Mouse (Mus musculus): ENCODE results near the gene Kif2c. TPM values are rescaled to one million over a fixed set of nuclear protein-coding genes. Genes with fewer than 3 reads are reported as not detected.

Gene Kif2c
- total and polyA plus RNA-seq, 3 experiments, result 8.6 to 62.8 (median 52.0) TPM

GRCm38 (mm10) chr4:117159666-117160065, 22.8 kb downstream of the Kif2c start:
- Histone ChIP-seq H3K27me3 (ENCODE audit: insufficient read depth, low read length) (no peaks in the 10 kb centered on the region), H3K4me3 (ENCODE audit: low read depth, low read length) (no peak overlapping the region), H3K9me3 (replicated peaks) (no peaks in the 10 kb centered on the region), H3K4me1 (ENCODE audit: insufficient read depth, low read depth, low read length) (peaks cover 4% of the 10 kb centered on the region; the same call in 1 of the 2 replicates), H3K36me3 (replicated peaks) (peaks cover 71% of the 10 kb centered on the region)
- DNase-seq (ENCODE audit: low spot score) (no peak), ATAC-seq (ENCODE audit: extremely low read depth, insufficient number of reproducible peaks, low FRiP score, poor library complexity, severe bottlenecking) (no peak)
- TF ChIP-seq GATA2 (IDR thresholded peaks at IDR 0.05; ENCODE audit: borderline replicate concordance, low read depth, low read length), result no peak
- TF ChIP-seq GATA1 (IDR thresholded peaks at IDR 0.05; ENCODE audit: borderline replicate concordance, low read length), result no peak
- no peak for TF ChIP-seq POLR2AphosphoS5 (IDR thresholded peaks at IDR 0.05; ENCODE audit: insufficient replicate concordance, low read depth, low read length)
- TF ChIP-seq TAL1 (conservative IDR thresholded peaks at IDR 0.05; ENCODE audit: low read depth, low read length), result no peak

- peak overlapping the region; percentile 98; the same call in 1 of the 2 replicates for H3K4me3 ChIP-seq (ENCODE audit: low read depth, low read length)
- H3K9me3 ChIP-seq (replicated peaks), result no peaks in the 10 kb centered on the region
- TF ChIP-seq GATA1 (IDR thresholded peaks at IDR 0.05; ENCODE audit: borderline replicate concordance, low read length) (no peak), TAL1 (conservative IDR thresholded peaks at IDR 0.05; ENCODE audit: low read depth, low read length) (no peak), POLR2AphosphoS5 (IDR thresholded peaks at IDR 0.05; ENCODE audit: insufficient replicate concordance, low read depth, low read length) (no peak), GATA2 (IDR thresholded peaks at IDR 0.05; ENCODE audit: borderline replicate concordance, low read depth, low read length) (no peak)
- no peak for ATAC-seq (ENCODE audit: extremely low read depth, insufficient number of reproducible peaks, low FRiP score, poor library complexity, severe bottlenecking)
- peaks cover 29% of the 10 kb centered on the region for H3K4me1 ChIP-seq (ENCODE audit: insufficient read depth, low read depth, low read length)
- no peaks in the 10 kb centered on the region for H3K27me3 ChIP-seq (ENCODE audit: insufficient read depth, low read length)
- no peak for DNase-seq (ENCODE audit: low spot score)
- H3K36me3 ChIP-seq (replicated peaks), result peaks cover 72% of the 10 kb centered on the region
Observed at GRCm38 (mm10) chr4:117156372-117156771, 26.1 kb downstream of the Kif2c start.

- TF ChIP-seq GATA2 (IDR thresholded peaks at IDR 0.05; ENCODE audit: borderline replicate concordance, low read depth, low read length) (no peak), CTCF (IDR thresholded peaks at IDR 0.05; ENCODE audit: low read depth, low read length) (no peak), POLR2AphosphoS5 (IDR thresholded peaks at IDR 0.05; ENCODE audit: insufficient replicate concordance, low read depth, low read length) (no peak; the same call in 1 of the 2 replicates), GATA1 (IDR thresholded peaks at IDR 0.05; ENCODE audit: borderline replicate concordance, low read length) (no peak), TAL1 (conservative IDR thresholded peaks at IDR 0.05; ENCODE audit: low read depth, low read length) (no peak)
- ATAC-seq (ENCODE audit: extremely low read depth, insufficient number of reproducible peaks, low FRiP score, poor library complexity, severe bottlenecking) (peak; percentile 78), DNase-seq (ENCODE audit: low spot score) (peak; percentile 91)
- peak within 1 kb of the TSS; percentile 98 for H3K4me3 ChIP-seq (ENCODE audit: low read depth, low read length)
- H3K4me1 ChIP-seq (ENCODE audit: insufficient read depth, low read depth, low read length), result peaks cover 33% of the 10 kb centered on the region
- no peaks in the 10 kb centered on the region for H3K9me3 ChIP-seq (replicated peaks)
- peaks cover 72% of the 10 kb centered on the region for H3K36me3 ChIP-seq (replicated peaks)
- no peaks in the 10 kb centered on the region for H3K27me3 ChIP-seq (ENCODE audit: insufficient read depth, low read length)
Observed at GRCm38 (mm10) chr4:117155792-117156355, 26.6 kb downstream of the Kif2c start, which contains the start of gene Rps8. Rps8 (minus strand) TSS chr4:117156243.

- Histone ChIP-seq H3K9me3 (replicated peaks) (no peaks in the 10 kb centered on the region), H3K4me3 (ENCODE audit: low read depth, low read length) (peak overlapping the region; percentile 98), H3K27me3 (ENCODE audit: insufficient read depth, low read length) (no peaks in the 10 kb centered on the region), H3K4me1 (ENCODE audit: insufficient read depth, low read depth, low read length) (peaks cover 39% of the 10 kb centered on the region), H3K36me3 (replicated peaks) (peaks cover 73% of the 10 kb centered on the region)
- DNase-seq (ENCODE audit: low spot score) (no peak), ATAC-seq (ENCODE audit: extremely low read depth, insufficient number of reproducible peaks, low FRiP score, poor library complexity, severe bottlenecking) (no peak; the same call in 1 of the 2 replicates)
- TF ChIP-seq TAL1 (conservative IDR thresholded peaks at IDR 0.05; ENCODE audit: low read depth, low read length) (no peak), POLR2AphosphoS5 (IDR thresholded peaks at IDR 0.05; ENCODE audit: insufficient replicate concordance, low read depth, low read length) (no peak; the same call in 1 of the 2 replicates), GATA1 (IDR thresholded peaks at IDR 0.05; ENCODE audit: borderline replicate concordance, low read length) (no peak), GATA2 (IDR thresholded peaks at IDR 0.05; ENCODE audit: borderline replicate concordance, low read depth, low read length) (no peak), CTCF (IDR thresholded peaks at IDR 0.05; ENCODE audit: low read depth, low read length) (no peak)
Observed at GRCm38 (mm10) chr4:117155020-117155791, 27.2 kb downstream of the Kif2c start.

- Histone ChIP-seq H3K36me3 (replicated peaks) (peaks cover 78% of the 10 kb centered on the region), H3K9me3 (replicated peaks) (no peaks in the 10 kb centered on the region), H3K4me1 (ENCODE audit: insufficient read depth, low read depth, low read length) (peaks cover 43% of the 10 kb centered on the region), H3K27me3 (ENCODE audit: insufficient read depth, low read length) (no peaks in the 10 kb centered on the region), H3K4me3 (ENCODE audit: low read depth, low read length) (peak overlapping the region; percentile 98)
- DNase-seq (ENCODE audit: low spot score) (no peak), ATAC-seq (ENCODE audit: extremely low read depth, insufficient number of reproducible peaks, low FRiP score, poor library complexity, severe bottlenecking) (no peak)
- no peak for TF ChIP-seq GATA2 (IDR thresholded peaks at IDR 0.05; ENCODE audit: borderline replicate concordance, low read depth, low read length)
- 0 out of 2 replicates have a peak, but pooled peaks have one; percentile 13 for TF ChIP-seq POLR2AphosphoS5 (IDR thresholded peaks at IDR 0.05; ENCODE audit: insufficient replicate concordance, low read depth, low read length)
Observed at GRCm38 (mm10) chr4:117152714-117153113, 29.7 kb downstream of the Kif2c start.

- Histone ChIP-seq H3K27me3 (ENCODE audit: insufficient read depth, low read length) (no peaks in the 10 kb centered on the region), H3K4me3 (ENCODE audit: low read depth, low read length) (peak overlapping the region; percentile 6; the same call in 1 of the 2 replicates), H3K9me3 (replicated peaks) (no peaks in the 10 kb centered on the region), H3K4me1 (ENCODE audit: insufficient read depth, low read depth, low read length) (peaks cover 39% of the 10 kb centered on the region), H3K36me3 (replicated peaks) (peaks cover 80% of the 10 kb centered on the region)
- DNase-seq (ENCODE audit: low spot score) (no peak), ATAC-seq (ENCODE audit: extremely low read depth, insufficient number of reproducible peaks, low FRiP score, poor library complexity, severe bottlenecking) (no peak)
- TF ChIP-seq POLR2AphosphoS5 (IDR thresholded peaks at IDR 0.05; ENCODE audit: insufficient replicate concordance, low read depth, low read length) (peak; percentile 89; the same call in 1 of the 2 replicates), GATA1 (IDR thresholded peaks at IDR 0.05; ENCODE audit: borderline replicate concordance, low read length) (no peak)
Observed at GRCm38 (mm10) chr4:117151416-117151815, 31.0 kb downstream of the Kif2c start.

All from G1E (cell line).